Mouse (Mus musculus) neural tube, embryonic 11.5 days (tissue): ENCODE measurements around the gene Raver2. TPM values are rescaled to one million over a fixed set of nuclear protein-coding genes. Genes with fewer than 3 reads are reported as not detected.

ENCODE experiments used
- ATAC-seq: fragments of 200-750 bp; cut with Nextera tagmentation; 2 replicates; pipeline ENCODE4 v1.8.0; 2017; ENCODE audit warnings: moderate number of reproducible peaks, mild to moderate bottlenecking, moderate TSS enrichment, moderate library complexity; ENCODE audit not compliant: insufficient read depth, low FRiP score, low TSS enrichment
- DNase-seq: peaks from one replicate; pipeline ENCODE4 v3.0.0-alpha.2; 2015; ENCODE audit warnings: low spot score
- H3K27ac ChIP-seq: fragments of 300-500 bp; sonication (generic); 2 replicates; pipeline ENCODE4 v1.5.1; 2014; ENCODE audit warnings: low read depth, mild to moderate bottlenecking, low read length
- H3K27me3 ChIP-seq: fragments of 300-500 bp; sonication (generic); 2 replicates; pipeline ENCODE4 v1.6.1; 2014; ENCODE audit warnings: mild to moderate bottlenecking, low read length, mixed read lengths; ENCODE audit not compliant: control insufficient read depth, insufficient read depth
- H3K36me3 ChIP-seq: fragments of 300-500 bp; sonication (generic); 2 replicates; pipeline ENCODE4 v1.6.1; 2014; ENCODE audit warnings: mild to moderate bottlenecking, low read length, moderate library complexity, mixed read lengths; ENCODE audit not compliant: control insufficient read depth, insufficient read depth
- H3K4me1 ChIP-seq: fragments of 300-500 bp; sonication (generic); 2 replicates; pipeline ENCODE4 v1.6.1; 2014; ENCODE audit warnings: low read length, mixed read lengths; ENCODE audit not compliant: control insufficient read depth, insufficient read depth
- H3K4me2 ChIP-seq: fragments of 300-500 bp; sonication (generic); 2 replicates; pipeline ENCODE4 v1.6.1; 2014; ENCODE audit warnings: low read depth, mild to moderate bottlenecking, moderate library complexity
- H3K4me3 ChIP-seq: fragments of 300-500 bp; sonication (generic); 2 replicates; pipeline ENCODE4 v1.5.1; 2014; ENCODE audit warnings: low read depth, low read length
- H3K9ac ChIP-seq: fragments of 300-500 bp; sonication (generic); 2 replicates; pipeline ENCODE4 v1.6.1; 2014; ENCODE audit warnings: mild to moderate bottlenecking, low read length
- H3K9me3 ChIP-seq: fragments of 300-500 bp; sonication (generic); 2 replicates; pipeline ENCODE4 v1.6.1; 2016; ENCODE audit warnings: low read length; ENCODE audit not compliant: control insufficient read depth
- WGBS: fragments of 180-500 bp; shearing (Covaris S2); extraction: QIAGEN DNeasy Blood & Tissue Kit; methylation state at CpG from one replicate; pipeline ENCODE4 v1.1.7; 2014; 5-methylcytosine and 5-hydroxymethylcytosine counted together
- polyA plus RNA-seq: library from polyadenylated mRNA; unstranded; fragments of >200 nt; fragmentation: Nextera tagmentation; extraction: Ambion mirVana; gene quantifications from 2 replicates; pipeline ENCODE4 v1.2.1, GENCODE M21; 2014

Raver2 gene
- polyA plus RNA-seq = 11.0 and 11.3 TPM in 2 replicates

GRCm38 (mm10) chr4:101068786-101069153 is at the start of gene Raver2:
Raver2 (plus strand) TSS chr4:101068983.
- peak; percentile 85 for ATAC-seq
- Histone ChIP-seq H3K27ac (no peak within 1 kb of the TSS), H3K9ac (peak within 1 kb of the TSS; percentile 81), H3K4me1 (no peaks in the 10 kb centered on the region), H3K27me3 (no peaks in the 10 kb centered on the region), H3K4me2 (peak within 1 kb of the TSS; percentile 96), H3K36me3 (no peaks in the 10 kb centered on the region), H3K9me3 (no peaks in the 10 kb centered on the region), H3K4me3 (peak within 1 kb of the TSS; percentile 82)
- peak; percentile 81 for DNase-seq
- under 1% methylated on average over 38 of the region's 54 CpGs for WGBS

DNA sequence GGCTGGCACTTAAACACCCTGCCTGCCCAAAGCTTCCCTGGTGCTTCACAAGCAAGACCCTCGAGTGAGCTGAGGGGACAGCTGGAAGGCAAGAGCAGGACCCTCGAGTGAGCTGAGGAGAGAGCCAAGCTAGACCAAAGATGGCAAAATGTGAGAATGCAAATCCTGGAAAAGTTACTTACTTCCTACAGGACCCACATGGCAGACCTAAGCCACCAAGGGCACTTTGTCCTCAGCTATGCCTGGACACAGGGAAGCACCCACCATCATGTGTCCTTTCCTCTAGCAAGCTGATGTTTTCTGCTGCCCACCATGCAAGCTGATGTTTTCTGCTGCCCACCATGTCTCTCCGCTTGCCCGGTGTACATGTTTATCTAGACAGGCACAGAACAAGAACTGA is 48.2 kb upstream of the Raver2 start, which contains the start of gene Gm10577:
Gm10577 (minus strand) TSS at position 101 of the 400 bp plus-strand sequence.
- no peak within 1 kb of the TSS for H3K4me2 ChIP-seq
- 0 out of 2 replicates have a peak, but pooled peaks cover 2% of the 10 kb centered on the region for H3K9me3 ChIP-seq
- no peak within 1 kb of the TSS for H3K4me3 ChIP-seq
- DNase-seq (no peak), ATAC-seq (no peak)
- H3K27ac ChIP-seq = no peak within 1 kb of the TSS
- no peaks in the 10 kb centered on the region for H3K4me1 ChIP-seq
- no peak within 1 kb of the TSS for H3K9ac ChIP-seq
- WGBS = 83% methylated on average over 4 of the region's 4 CpGs
- no peaks in the 10 kb centered on the region for H3K36me3 ChIP-seq
- no peaks in the 10 kb centered on the region for H3K27me3 ChIP-seq

- WGBS = 87% methylated on average over 5 of the region's 5 CpGs
- H3K9ac ChIP-seq = no peak overlapping the region
- H3K4me1 ChIP-seq = no peaks in the 10 kb centered on the region
- DNase-seq = no peak
- H3K36me3 ChIP-seq = no peaks in the 10 kb centered on the region
- no peak overlapping the region for H3K4me3 ChIP-seq
- no peak for ATAC-seq
- H3K4me2 ChIP-seq = no peak overlapping the region
- no peaks in the 10 kb centered on the region for H3K27me3 ChIP-seq
- H3K27ac ChIP-seq = no peak overlapping the region
- H3K9me3 ChIP-seq = 0 out of 2 replicates have a peak, but pooled peaks cover 2% of the 10 kb centered on the region
Observed at GRCm38 (mm10) chr4:101026566-101026965, 42.2 kb upstream of the Raver2 start.

GRCm38 (mm10) chr4:101026995-101027394 is 41.8 kb upstream of the Raver2 start:
- no peaks in the 10 kb centered on the region for H3K36me3 ChIP-seq
- H3K4me2 ChIP-seq = no peak overlapping the region
- H3K9me3 ChIP-seq = 0 out of 2 replicates have a peak, but pooled peaks cover 2% of the 10 kb centered on the region
- no peak overlapping the region for H3K4me3 ChIP-seq
- H3K4me1 ChIP-seq = no peaks in the 10 kb centered on the region
- H3K27me3 ChIP-seq = no peaks in the 10 kb centered on the region
- no peak overlapping the region for H3K9ac ChIP-seq
- DNase-seq = no peak
- WGBS = 91% methylated on average over 2 of the region's 2 CpGs
- no peak for ATAC-seq
- H3K27ac ChIP-seq = no peak overlapping the region

- no peak for ATAC-seq
- 93% methylated on average over 9 of the region's 9 CpGs for WGBS
Observed at GRCm38 (mm10) chr4:101027852-101028411, 40.9 kb upstream of the Raver2 start.

GRCm38 (mm10) chr4:101033047-101033446 is 35.7 kb upstream of the Raver2 start:
- no peaks in the 10 kb centered on the region for H3K27me3 ChIP-seq
- DNase-seq (no peak), ATAC-seq (no peak)
- no peak overlapping the region for H3K9ac ChIP-seq
- 70% methylated on average over 3 of the region's 3 CpGs for WGBS
- H3K4me2 ChIP-seq = no peak overlapping the region
- no peak overlapping the region for H3K27ac ChIP-seq
- no peaks in the 10 kb centered on the region for H3K4me1 ChIP-seq
- H3K4me3 ChIP-seq = no peak overlapping the region
- no peaks in the 10 kb centered on the region for H3K36me3 ChIP-seq
- no peaks in the 10 kb centered on the region for H3K9me3 ChIP-seq

More at GRCm38 (mm10) chr4:101027852-101028411, 40.9 kb upstream of the Raver2 start:
- no peak for DNase-seq
- Histone ChIP-seq H3K9me3 (0 out of 2 replicates have a peak, but pooled peaks cover under 1% of the 10 kb centered on the region), H3K27ac (no peak overlapping the region), H3K4me1 (no peaks in the 10 kb centered on the region), H3K27me3 (no peaks in the 10 kb centered on the region), H3K9ac (no peak overlapping the region), H3K4me2 (no peak overlapping the region), H3K4me3 (no peak overlapping the region), H3K36me3 (no peaks in the 10 kb centered on the region)

DNA sequence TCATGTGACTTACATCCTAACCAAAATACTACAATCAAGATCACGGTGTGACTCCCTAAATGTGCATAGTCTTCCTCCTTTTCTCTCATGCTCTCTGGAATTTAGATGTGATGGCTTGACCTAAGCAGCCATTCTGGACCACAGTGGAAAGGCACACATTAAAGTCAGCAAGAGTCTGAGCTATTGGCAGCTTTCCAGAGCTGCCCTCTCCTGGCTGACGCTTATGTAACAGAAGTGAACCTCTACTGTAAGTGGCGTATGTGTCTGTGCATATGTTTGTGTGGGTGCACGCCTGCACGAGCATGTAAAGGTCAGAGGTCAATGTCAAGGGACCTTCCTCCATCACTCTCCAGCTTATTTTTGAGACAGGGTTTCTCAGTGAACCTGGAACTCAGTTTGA is 33.7 kb upstream of the Raver2 start:
- 78% methylated on average over 5 of the region's 5 CpGs for WGBS
- Histone ChIP-seq H3K4me3 (no peak overlapping the region), H3K27ac (no peak overlapping the region), H3K36me3 (no peaks in the 10 kb centered on the region), H3K9me3 (no peaks in the 10 kb centered on the region), H3K4me2 (no peak overlapping the region), H3K9ac (no peak overlapping the region), H3K4me1 (no peaks in the 10 kb centered on the region), H3K27me3 (no peaks in the 10 kb centered on the region)
- ATAC-seq (no peak), DNase-seq (no peak)

DNA sequence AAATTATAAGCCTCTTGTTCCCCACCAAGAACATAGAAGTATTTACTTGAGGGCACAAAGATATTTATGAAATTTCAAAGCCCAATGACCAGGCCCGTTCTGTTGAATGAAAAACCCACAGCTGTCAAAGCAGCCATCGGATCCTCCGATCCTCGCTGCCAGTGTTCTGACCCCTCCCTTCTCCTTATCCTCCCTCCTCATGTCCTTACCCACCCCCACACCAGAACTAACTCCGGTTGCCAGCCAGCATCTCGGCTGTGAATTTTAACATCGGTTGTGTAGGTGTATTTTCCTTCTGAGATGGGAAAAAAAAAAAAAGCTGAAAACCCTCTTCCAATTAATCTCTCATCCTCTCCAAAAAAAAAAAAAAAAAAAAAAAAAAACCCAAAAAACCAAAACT is 31.6 kb upstream of the Raver2 start:
- DNase-seq (no peak), ATAC-seq (no peak)
- Histone ChIP-seq H3K9me3 (no peaks in the 10 kb centered on the region), H3K27ac (no peak overlapping the region), H3K4me3 (no peak overlapping the region), H3K27me3 (no peaks in the 10 kb centered on the region), H3K9ac (no peak overlapping the region), H3K4me1 (no peaks in the 10 kb centered on the region), H3K4me2 (no peak overlapping the region), H3K36me3 (no peaks in the 10 kb centered on the region)
- WGBS = 79% methylated on average over 7 of the region's 7 CpGs

DNA sequence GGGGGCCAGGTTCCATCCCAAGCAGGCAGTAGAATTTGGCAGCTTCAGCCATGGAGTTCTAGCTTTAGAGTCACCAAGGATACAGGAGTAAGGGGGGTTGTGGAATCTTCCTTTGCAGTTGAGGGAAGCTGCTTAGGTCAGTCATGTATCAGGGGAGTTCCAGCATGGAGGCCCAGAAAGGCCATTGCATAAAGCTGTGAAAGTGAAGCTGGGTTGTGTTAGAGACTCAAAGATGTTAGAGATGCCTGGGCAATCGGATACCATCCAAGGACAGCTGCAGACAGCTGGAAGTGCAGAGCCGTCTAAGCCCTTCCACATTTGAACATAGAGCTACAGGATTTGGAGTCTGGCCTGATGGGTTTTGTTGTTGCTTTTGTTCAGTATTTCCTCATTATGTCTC is 25.1 kb upstream of the Raver2 start:
- no peak for DNase-seq
- H3K27me3 ChIP-seq = no peaks in the 10 kb centered on the region
- no peak overlapping the region for H3K9ac ChIP-seq
- H3K4me1 ChIP-seq = no peaks in the 10 kb centered on the region
- ATAC-seq = no peak
- H3K4me2 ChIP-seq = no peak overlapping the region
- no peak overlapping the region for H3K27ac ChIP-seq
- no peaks in the 10 kb centered on the region for H3K9me3 ChIP-seq
- no peaks in the 10 kb centered on the region for H3K36me3 ChIP-seq
- H3K4me3 ChIP-seq = no peak overlapping the region
- 89% methylated on average over 2 of the region's 2 CpGs for WGBS
